ENCODE assay signal across 12 mouse cellular contexts in the genomic region with DNA sequence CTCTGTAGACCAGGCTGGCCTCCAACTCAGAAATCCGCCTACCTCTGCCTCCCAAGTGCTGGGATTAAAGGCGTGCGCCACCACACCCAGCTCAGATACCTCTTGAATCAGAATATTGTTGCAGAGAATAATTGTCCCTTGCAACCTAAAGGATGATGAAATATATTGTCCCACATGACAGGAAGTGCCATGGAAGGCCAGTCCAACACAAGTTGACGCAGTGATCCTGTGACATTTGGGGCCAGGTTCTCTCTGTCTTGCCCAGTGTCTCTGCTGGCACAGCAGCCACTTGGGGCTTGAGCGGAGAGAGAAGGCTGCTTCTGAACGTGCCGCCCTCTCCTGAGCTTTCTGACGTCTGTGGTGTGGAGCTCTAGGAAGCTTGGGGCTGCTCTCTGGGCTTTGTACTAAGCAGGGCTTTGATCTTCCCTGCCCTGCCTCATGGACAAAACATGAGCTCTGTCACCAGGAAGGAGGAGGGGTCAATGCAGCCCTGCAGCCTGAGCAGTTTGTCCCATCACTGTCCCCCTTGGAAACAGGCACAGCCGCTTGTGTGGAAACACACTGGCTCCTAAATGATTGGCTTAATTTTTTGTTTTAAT.
DNase-seq lines count a peak whose midpoint lies in the region; ATAC-seq and TF ChIP-seq lines count a peak whose summit lies in the region.
"Had no signal": no experiment of that assay in that cellular context is flagged by ENCODE, and none has a peak within 500 bp of the region (broad histone marks: within the 10 kb centered on the region; RNA-seq: fewer than 3 reads in every experiment).

No protein-coding gene starts in this region.

- no peak overlapping the region for H3K4me2 ChIP-seq in hindbrain, embryonic 14.5 days (replicated peaks)
- H3K4me2 ChIP-seq in midbrain, embryonic 12.5 days (replicated peaks), result no peak overlapping the region
- H3K4me2 ChIP-seq: limb, embryonic 12.5 days had no signal

- no peaks in the 10 kb centered on the region for H3K9me3 ChIP-seq in hindbrain, embryonic 10.5 days
- H3K9me3 ChIP-seq in hindbrain, embryonic 14.5 days (ENCODE audit: control insufficient read depth, low read length), result no peaks in the 10 kb centered on the region
- H3K9me3 ChIP-seq in ES-E14 (ENCODE audit: control insufficient read depth, insufficient read depth, low read depth, low read length), result no peaks in the 10 kb centered on the region
- H3K9me3 ChIP-seq in midbrain, embryonic 12.5 days, result no peaks in the 10 kb centered on the region
- H3K9me3 ChIP-seq: limb, embryonic 12.5 days had no signal

- H3K4me1 ChIP-seq in hindbrain, embryonic 10.5 days (replicated peaks), result peaks cover 32% of the 10 kb centered on the region
- peaks cover 5% of the 10 kb centered on the region; the same call in 1 of the 2 replicates for H3K4me1 ChIP-seq in hindbrain, embryonic 14.5 days (replicated peaks; ENCODE audit: control insufficient read depth, insufficient read depth, low read length)
- H3K4me1 ChIP-seq in ES-E14 (ENCODE audit: control insufficient read depth in 2 of 2, insufficient read depth in 2 of 2, low read length in 2 of 2, poor library complexity in 1 of 2), result peaks cover 0 to 3% of the 10 kb centered on the region in 2 experiments; a peak in 1 of 4 replicates
- H3K4me1 ChIP-seq in midbrain, embryonic 12.5 days, result peaks cover 4% of the 10 kb centered on the region; the same call in 1 of the 2 replicates

- H3K36me3 ChIP-seq in hindbrain, embryonic 10.5 days, result peaks cover 41% of the 10 kb centered on the region
- 0 out of 2 replicates have a peak, but pooled peaks cover 8% of the 10 kb centered on the region for H3K36me3 ChIP-seq in hindbrain, embryonic 14.5 days (replicated peaks; ENCODE audit: control insufficient read depth, insufficient read depth)
- no peaks in the 10 kb centered on the region; the same call in 1 of the 2 replicates for H3K36me3 ChIP-seq in ES-E14 (ENCODE audit: control insufficient read depth, insufficient read depth, low read length, poor library complexity, severe bottlenecking)
- H3K36me3 ChIP-seq in midbrain, embryonic 12.5 days, result peaks cover 15% of the 10 kb centered on the region

- peak; percentile 25 for DNase-seq in hindbrain, embryonic 10.5 days (ENCODE audit: low spot score)
- DNase-seq in hindbrain, embryonic 14.5 days (ENCODE audit: low spot score), result no peak
- DNase-seq in ES-E14 (ENCODE audit: low read depth, low spot score), result peak; percentile 9
- DNase-seq in embryo, embryonic 10 days (ENCODE audit: low spot score), result peak; percentile 57
- no peak for DNase-seq in cerebellum, adult 8-10 months
- DNase-seq: cerebellum, adult 11-12 months; heart, postnatal 36 days; kidney, adult 18-20 months had no signal

- H3K9ac ChIP-seq in hindbrain, embryonic 14.5 days, result no peak overlapping the region
- no peak overlapping the region for H3K9ac ChIP-seq in ES-E14 (ENCODE audit: insufficient read depth, low read depth, low read length, poor library complexity, severe bottlenecking)
- H3K9ac ChIP-seq in midbrain, embryonic 12.5 days (replicated peaks), result no peak overlapping the region
- H3K9ac ChIP-seq: limb, embryonic 12.5 days had no signal

- H3K4me3 ChIP-seq in hindbrain, embryonic 10.5 days, result no peak overlapping the region
- H3K4me3 ChIP-seq in hindbrain, embryonic 14.5 days (replicated peaks; ENCODE audit: low read length), result no peak overlapping the region
- H3K4me3 ChIP-seq in ES-E14 (ENCODE audit: insufficient read depth in 1 of 2, low read depth in 1 of 2, low read length in 2 of 2, poor library complexity in 1 of 2, severe bottlenecking in 1 of 2), result no peak overlapping the region
- H3K4me3 ChIP-seq in midbrain, embryonic 12.5 days, result no peak overlapping the region
- H3K4me3 ChIP-seq: limb, embryonic 12.5 days had no signal

- no peaks in the 10 kb centered on the region for H3K27me3 ChIP-seq in hindbrain, embryonic 10.5 days (ENCODE audit: insufficient read depth, poor library complexity, severe bottlenecking)
- H3K27me3 ChIP-seq in hindbrain, embryonic 14.5 days (ENCODE audit: control insufficient read depth, insufficient read depth, low read length), result no peaks in the 10 kb centered on the region
- no peaks in the 10 kb centered on the region for H3K27me3 ChIP-seq in midbrain, embryonic 12.5 days
- H3K27me3 ChIP-seq: limb, embryonic 12.5 days had no signal

- no peak for ATAC-seq in hindbrain, embryonic 14.5 days (ENCODE audit: low FRiP score)
- peak; percentile 85 for ATAC-seq in midbrain, embryonic 12.5 days (ENCODE audit: low FRiP score, low read depth)
- no peak for ATAC-seq in inflammation-experienced regulatory T-cells, adult 6 months
- ATAC-seq: activated CD4-positive, CD25-positive, alpha-beta regulatory T cell, adult 4 months had no signal

- 46% methylated on average over 9 of the region's 9 CpGs for WGBS in hindbrain, embryonic 10.5 days
- 55% methylated on average over 9 of the region's 9 CpGs for WGBS in hindbrain, embryonic 14.5 days
- WGBS in midbrain, embryonic 12.5 days, result 42% methylated on average over 9 of the region's 9 CpGs

- no peak overlapping the region for H3K27ac ChIP-seq in hindbrain, embryonic 10.5 days
- no peak overlapping the region for H3K27ac ChIP-seq in hindbrain, embryonic 14.5 days
- H3K27ac ChIP-seq in ES-E14 (ENCODE audit: insufficient read depth, low read depth, low read length, poor library complexity, severe bottlenecking), result no peak overlapping the region
- H3K27ac ChIP-seq in midbrain, embryonic 12.5 days (replicated peaks), result no peak overlapping the region
- H3K27ac ChIP-seq: limb, embryonic 12.5 days had no signal

- in situ Hi-C loops in ES-E14 (cut with MboI; ENCODE audit: low sequenced_read_pairs in 2 of 2, unreplicated experiment in 2 of 2), result no loop called here

TF ChIP-seq in ES-E14, 5 proteins besides CTCF, POLR2A, EP300 and RAD21:
- no peak for TF ChIP-seq ZNF384 (IDR thresholded peaks at IDR 0.05; ENCODE audit: low read depth, low read length)
- TF ChIP-seq CHD2 (IDR thresholded peaks at IDR 0.05; ENCODE audit: low read depth, low read length), result no peak
- no peak for TF ChIP-seq ZC3H11A (IDR thresholded peaks at IDR 0.05; ENCODE audit: borderline replicate concordance, low read depth, low read length)

Comparison
In these comparisons a context has a peak if more than half of its experiments do, and no peak if none do; other contexts are left out.
1. DNase-seq: peak in hindbrain, embryonic 10.5 days (single experiment), ES-E14 (single experiment) and embryo, embryonic 10 days (single experiment); none in hindbrain, embryonic 14.5 days (single experiment) and cerebellum, adult 8-10 months (single experiment).